Mouse (Mus musculus) v-Abl transformed pro-B cells (cell line): ENCODE measurements around the gene Cyp2c68.
"Not testable (repeated sequence)": the region's sequence is repeated elsewhere in the genome, so short reads cannot be mapped to it uniquely, and the experiment has no call there.

Experiments
- in situ Hi-C, 2 experiments: fragments of 400-800 bp; cut with MboI; formaldehyde crosslinking; loops; one replicate each; pipeline ENCODE4 v1.15.1; 2025; ENCODE audit not compliant: unreplicated experiment in 2 of 2

The Cyp2c68 gene

GRCm38 (mm10) chr19:39740920-39741319 is at the start of gene Cyp2c68:
Cyp2c68 (minus strand) TSS chr19:39741054.
- in situ Hi-C loops, result no loop called here

DNA sequence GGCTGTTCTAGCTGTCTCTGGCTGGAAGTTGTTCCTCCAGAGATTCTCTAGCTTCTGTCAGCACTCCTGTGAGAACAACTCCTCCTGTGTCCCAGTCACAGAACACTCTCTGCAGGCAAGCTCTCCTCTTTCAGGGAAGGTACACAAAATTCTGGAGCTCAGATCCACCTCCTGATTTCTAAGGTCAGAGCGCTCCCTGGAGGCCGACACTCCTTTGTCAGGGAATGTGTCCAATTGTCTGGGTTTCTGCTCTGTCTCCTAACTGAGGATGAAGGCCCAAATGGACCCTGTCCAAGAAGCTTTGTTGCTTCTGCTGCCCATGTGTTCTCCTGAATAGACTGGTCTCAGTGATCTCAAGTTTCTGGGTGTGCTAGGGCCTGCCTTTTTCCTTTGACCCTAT is 44.6 kb upstream of the Cyp2c68 start:
- in situ Hi-C loops, result not testable (repeated sequence)

GRCm38 (mm10) chr19:39745357-39745756 is 4.5 kb upstream of the Cyp2c68 start:
- in situ Hi-C loops, result no loop called here

DNA sequence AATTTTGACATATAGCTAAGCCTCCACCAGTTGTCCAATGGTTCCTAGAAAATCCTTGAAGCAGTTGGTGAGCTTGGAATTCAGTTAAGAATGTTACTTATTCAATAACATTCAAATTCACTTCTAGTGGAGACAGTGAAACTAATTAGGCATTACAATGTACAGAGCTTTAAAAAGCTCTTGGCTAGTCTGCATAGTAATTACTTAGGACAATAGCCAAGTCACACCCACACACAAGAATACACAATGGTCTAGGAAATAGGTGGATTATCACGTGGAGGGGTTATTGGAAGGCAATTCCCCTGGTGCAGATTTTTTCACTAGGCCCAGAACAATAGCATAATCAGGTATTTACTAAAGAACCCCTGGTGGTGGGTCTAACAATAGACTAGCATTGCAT is 3.5 kb upstream of the Cyp2c68 start:
- in situ Hi-C loops, result not testable (repeated sequence)

DNA sequence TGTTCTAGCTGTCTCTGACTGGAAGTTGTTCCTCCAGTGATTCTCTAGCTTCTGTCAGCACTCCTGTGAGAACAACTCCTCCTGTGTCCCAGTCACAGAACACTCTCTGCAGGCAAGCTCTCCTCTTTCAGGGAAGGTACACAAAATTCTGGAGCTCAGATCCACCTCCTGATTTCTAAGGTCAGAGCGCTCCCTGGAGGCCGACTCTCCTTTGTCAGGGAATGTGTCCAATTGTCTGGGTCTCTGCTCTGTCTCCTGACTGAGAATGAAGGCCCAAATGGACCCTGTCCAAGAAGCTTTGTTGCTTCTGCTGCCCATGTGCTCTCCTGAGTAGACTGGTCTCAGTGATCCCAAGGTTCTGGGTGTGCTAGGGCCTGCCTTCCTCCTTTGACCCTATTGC is 29.7 kb downstream of the Cyp2c68 start:
- in situ Hi-C loops, result not testable (repeated sequence)

DNA sequence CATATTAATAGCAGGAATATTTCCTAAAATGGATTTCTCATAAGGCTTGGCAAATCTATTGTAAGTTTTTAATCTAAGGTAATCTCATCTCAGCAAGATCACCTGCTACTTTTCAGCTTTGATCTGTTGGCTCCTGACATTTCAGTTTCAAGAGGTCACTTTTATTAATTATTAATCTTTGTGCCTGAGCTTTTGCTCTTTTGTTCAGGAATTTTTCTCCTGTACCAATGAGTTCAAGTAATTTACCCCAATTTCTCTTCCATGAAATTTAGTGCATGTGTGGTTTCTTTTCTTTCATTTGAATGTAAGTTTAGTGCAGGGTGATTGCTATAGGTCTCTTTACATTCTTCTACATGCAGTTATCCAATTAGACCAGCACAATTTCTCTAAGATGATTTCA is 75.2 kb downstream of the Cyp2c68 start:
- in situ Hi-C loops, result not testable (repeated sequence)

DNA sequence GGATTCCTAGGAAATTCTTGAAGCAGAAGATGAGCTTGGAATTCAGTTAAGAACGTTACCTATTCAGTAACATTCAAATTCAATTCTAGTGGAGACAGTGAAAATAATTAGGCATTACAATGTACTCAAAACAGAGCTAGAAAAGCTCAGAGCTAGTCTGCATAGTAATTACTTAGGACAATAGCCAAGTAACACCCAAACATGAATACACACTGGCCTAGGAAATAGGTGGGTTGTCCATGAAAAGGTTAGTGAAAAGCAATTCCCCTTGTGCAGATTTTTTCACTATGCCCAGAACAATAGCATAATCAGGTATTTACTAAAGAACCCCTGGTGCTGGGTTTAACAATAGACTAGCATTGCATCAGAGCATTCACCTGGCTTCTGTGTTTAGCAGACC is 88.5 kb downstream of the Cyp2c68 start:
- in situ Hi-C loops, result no loop called here

DNA sequence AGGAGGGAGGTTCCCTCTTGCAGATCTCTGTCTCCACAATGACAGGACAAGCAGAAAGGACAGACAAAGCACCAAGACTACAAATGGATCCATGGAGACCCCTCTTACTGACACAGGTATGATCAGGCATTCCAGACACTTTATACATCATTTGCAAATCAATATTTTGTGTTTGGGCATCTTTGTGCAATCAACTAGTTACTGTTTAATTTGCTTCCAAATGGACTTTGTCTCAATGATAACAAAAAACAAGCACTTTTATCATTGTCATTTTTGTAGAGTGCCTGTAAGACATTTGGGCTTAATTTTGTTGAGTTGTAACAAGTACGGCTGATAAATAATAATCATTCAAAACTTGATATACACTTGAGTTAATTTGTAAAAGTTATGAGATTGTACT is 91.9 kb downstream of the Cyp2c68 start, which contains the start of gene Cyp2c67:
Gene Cyp2c67, minus strand, starts transcription at position 114 of the 400 bp plus-strand sequence.
- in situ Hi-C loops, result no loop called here

- in situ Hi-C loops, result no loop called here
Observed at GRCm38 (mm10) chr19:39647519-39647918, 93.3 kb downstream of the Cyp2c68 start.

- in situ Hi-C loops, result not testable (repeated sequence)
Observed at GRCm38 (mm10) chr19:39644551-39644950, 96.3 kb downstream of the Cyp2c68 start.
